Mouse (Mus musculus) heart, adult 11 months (tissue): ENCODE data around the gene Icmt.

ENCODE experiments used
- DNase-seq: peaks from one replicate; pipeline ENCODE4 v3.0.0; 2022

Icmt gene

GRCm38 (mm10) chr4:152276389-152277347 lies 20.4 kb upstream of the Icmt start:
- peak; percentile 91 for DNase-seq

- DNase-seq: no peak
Observed at GRCm38 (mm10) chr4:152277916-152278315, 19.1 kb upstream of the Icmt start.

- no peak for DNase-seq
Observed at GRCm38 (mm10) chr4:152278986-152279385, 18.0 kb upstream of the Icmt start.

- no peak for DNase-seq
Observed at GRCm38 (mm10) chr4:152281601-152282000, 15.4 kb upstream of the Icmt start.

GRCm38 (mm10) chr4:152282721-152283120 lies 14.3 kb upstream of the Icmt start:
- DNase-seq: no peak

- peak; percentile 97 for DNase-seq
Observed at GRCm38 (mm10) chr4:152283186-152283950, 13.7 kb upstream of the Icmt start.

- peak; percentile 97 for DNase-seq
Observed at GRCm38 (mm10) chr4:152285505-152285904, 11.5 kb upstream of the Icmt start.

- DNase-seq: peak; percentile 91
Observed at GRCm38 (mm10) chr4:152286183-152286582, 10.8 kb upstream of the Icmt start.

- peak; percentile 94 for DNase-seq
Observed at GRCm38 (mm10) chr4:152286887-152287286, 10.1 kb upstream of the Icmt start.

- peak; percentile 90 for DNase-seq
Observed at GRCm38 (mm10) chr4:152287317-152288120, 9.5 kb upstream of the Icmt start.

GRCm38 (mm10) chr4:152288398-152288945 lies 8.6 kb upstream of the Icmt start:
- DNase-seq: no peak

GRCm38 (mm10) chr4:152290385-152290784 lies 6.6 kb upstream of the Icmt start:
- no peak for DNase-seq

GRCm38 (mm10) chr4:152290991-152291390 lies 6.0 kb upstream of the Icmt start:
- no peak for DNase-seq

GRCm38 (mm10) chr4:152291562-152291961 lies 5.5 kb upstream of the Icmt start, which contains the start of gene Hes3:
TSS of gene Hes3 (minus strand) at chr4:152291662.
- no peak for DNase-seq

- DNase-seq: no peak
Observed at GRCm38 (mm10) chr4:152292102-152292765, 4.8 kb upstream of the Icmt start.

- DNase-seq: peak; percentile 92
Observed at GRCm38 (mm10) chr4:152294188-152294929, 2.7 kb upstream of the Icmt start.

GRCm38 (mm10) chr4:152295916-152296315 lies 1.1 kb upstream of the Icmt start:
- no peak for DNase-seq

GRCm38 (mm10) chr4:152296371-152296770 lies 656 bp upstream of the Icmt start:
- no peak for DNase-seq

- peak; percentile 91 for DNase-seq
Observed at GRCm38 (mm10) chr4:152298836-152299235, 1.8 kb downstream of the Icmt start.

- no peak for DNase-seq
Observed at GRCm38 (mm10) chr4:152300375-152300774, 3.3 kb downstream of the Icmt start.

GRCm38 (mm10) chr4:152302012-152302411 lies 5.0 kb downstream of the Icmt start:
- no peak for DNase-seq
